Mouse (Mus musculus): Measurements from ENCODE around the gene Rdh9. TPM values are rescaled to one million over a fixed set of nuclear protein-coding genes. Genes with fewer than 3 reads are reported as not detected.
"Not testable (repeated sequence)": the region's sequence is repeated elsewhere in the genome, so short reads cannot be mapped to it uniquely, and the experiment has no call there.

Rdh9 gene
- polyA plus RNA-seq, 1 experiment from 2014 or later = not detected

GRCm38 (mm10) chr10:127782321-127782720, 6.1 kb downstream of the Rdh9 start:
- ATAC-seq (ENCODE audit: low read depth) = not testable (repeated sequence)

GRCm38 (mm10) chr10:127785411-127785810, 9.2 kb downstream of the Rdh9 start:
- WGBS = 97% methylated on average over 1 of the region's 1 CpGs
- H3K4me3 ChIP-seq (ENCODE audit: low read depth, low read length) = not testable (repeated sequence)

More at GRCm38 (mm10) chr10:127782321-127782720, 6.1 kb downstream of the Rdh9 start:
- not testable (repeated sequence) for H3K9me3 ChIP-seq (ENCODE audit: control insufficient read depth, low read length); H3K4me2 ChIP-seq (ENCODE audit: low read depth, low read length); H3K4me3 ChIP-seq (ENCODE audit: low read depth, low read length); H3K9ac ChIP-seq (replicated peaks; ENCODE audit: low read depth, low read length); H3K27ac ChIP-seq (ENCODE audit: low read depth, low read length); H3K36me3 ChIP-seq (ENCODE audit: control insufficient read depth, insufficient read depth, low read length); H3K27me3 ChIP-seq (ENCODE audit: control insufficient read depth, insufficient read depth, low read length); H3K4me1 ChIP-seq (ENCODE audit: control insufficient read depth, insufficient read depth, low read length)
- 97% methylated on average over 17 of the region's 17 CpGs for whole genome bisulfite sequencing

GRCm38 (mm10) chr10:127799295-127799694, 23.1 kb downstream of the Rdh9 start:
- Histone ChIP-seq H3K4me1 (ENCODE audit: control insufficient read depth, insufficient read depth, low read length) (no peaks in the 10 kb centered on the region), H3K9me3 (ENCODE audit: control insufficient read depth, low read length) (no peaks in the 10 kb centered on the region), H3K9ac (replicated peaks; ENCODE audit: low read depth, low read length) (no peak overlapping the region), H3K4me3 (ENCODE audit: low read depth, low read length) (no peak overlapping the region), H3K4me2 (ENCODE audit: low read depth, low read length) (no peak overlapping the region), H3K27me3 (ENCODE audit: control insufficient read depth, insufficient read depth, low read length) (no peaks in the 10 kb centered on the region), H3K36me3 (ENCODE audit: control insufficient read depth, insufficient read depth, low read length) (no peaks in the 10 kb centered on the region), H3K27ac (ENCODE audit: low read depth, low read length) (no peak overlapping the region)
- WGBS = 80% methylated on average over 1 of the region's 1 CpGs
- no peak for ATAC-seq (ENCODE audit: low read depth)

More at GRCm38 (mm10) chr10:127785411-127785810, 9.2 kb downstream of the Rdh9 start:
- H3K27ac ChIP-seq (ENCODE audit: low read depth, low read length); H3K27me3 ChIP-seq (ENCODE audit: control insufficient read depth, insufficient read depth, low read length); H3K4me1 ChIP-seq (ENCODE audit: control insufficient read depth, insufficient read depth, low read length); ATAC-seq (ENCODE audit: low read depth); H3K9ac ChIP-seq (replicated peaks; ENCODE audit: low read depth, low read length); H3K4me2 ChIP-seq (ENCODE audit: low read depth, low read length); H3K9me3 ChIP-seq (ENCODE audit: control insufficient read depth, low read length); H3K36me3 ChIP-seq (ENCODE audit: control insufficient read depth, insufficient read depth, low read length): not testable (repeated sequence)

DNA sequence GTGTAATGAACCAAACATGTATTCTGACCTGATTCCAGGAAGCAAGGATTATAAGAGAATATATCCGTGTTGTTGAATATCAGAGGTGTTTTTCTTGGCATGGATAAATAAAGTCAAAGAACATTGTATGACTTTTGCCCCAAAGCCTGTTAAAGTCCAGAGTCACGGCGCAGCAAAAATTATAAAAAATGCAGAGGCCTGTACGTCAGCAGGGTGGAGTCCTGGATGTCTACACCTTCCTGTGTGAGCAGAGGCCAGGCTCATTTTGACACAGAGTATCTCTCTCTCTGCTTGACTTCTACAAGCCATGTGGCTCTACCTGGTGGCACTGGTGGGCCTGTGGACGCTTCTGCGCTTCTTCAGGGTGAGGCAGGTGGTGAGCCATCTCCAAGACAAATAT, 24.7 kb downstream of the Rdh9 start, which contains the start of gene Rdh16:
TSS of gene Rdh16 (plus strand) at position 262 of the 400 bp plus-strand sequence.
- Histone ChIP-seq H3K27me3 (ENCODE audit: control insufficient read depth, insufficient read depth, low read length) (no peaks in the 10 kb centered on the region), H3K27ac (ENCODE audit: low read depth, low read length) (no peak within 1 kb of the TSS), H3K9ac (replicated peaks; ENCODE audit: low read depth, low read length) (no peak within 1 kb of the TSS), H3K4me3 (ENCODE audit: low read depth, low read length) (no peak within 1 kb of the TSS), H3K4me1 (ENCODE audit: control insufficient read depth, insufficient read depth, low read length) (no peaks in the 10 kb centered on the region), H3K9me3 (ENCODE audit: control insufficient read depth, low read length) (no peaks in the 10 kb centered on the region), H3K4me2 (ENCODE audit: low read depth, low read length) (no peak within 1 kb of the TSS), H3K36me3 (ENCODE audit: control insufficient read depth, insufficient read depth, low read length) (no peaks in the 10 kb centered on the region)
- WGBS = 92% methylated on average over 6 of the region's 6 CpGs
- no peak for ATAC-seq (ENCODE audit: low read depth)

GRCm38 (mm10) chr10:127801612-127802011, 25.4 kb downstream of the Rdh9 start:
- H3K4me1 ChIP-seq (ENCODE audit: control insufficient read depth, insufficient read depth, low read length) = no peaks in the 10 kb centered on the region
- no peak overlapping the region for H3K4me2 ChIP-seq (ENCODE audit: low read depth, low read length)
- no peak overlapping the region for H3K27ac ChIP-seq (ENCODE audit: low read depth, low read length)
- H3K9me3 ChIP-seq (ENCODE audit: control insufficient read depth, low read length) = no peaks in the 10 kb centered on the region
- 80% methylated on average over 2 of the region's 2 CpGs for WGBS
- ATAC-seq (ENCODE audit: low read depth) = no peak
- no peak overlapping the region for H3K4me3 ChIP-seq (ENCODE audit: low read depth, low read length)
- no peaks in the 10 kb centered on the region for H3K27me3 ChIP-seq (ENCODE audit: control insufficient read depth, insufficient read depth, low read length)
- no peak overlapping the region for H3K9ac ChIP-seq (replicated peaks; ENCODE audit: low read depth, low read length)
- no peaks in the 10 kb centered on the region for H3K36me3 ChIP-seq (ENCODE audit: control insufficient read depth, insufficient read depth, low read length)

GRCm38 (mm10) chr10:127802236-127802635, 26.1 kb downstream of the Rdh9 start:
- WGBS = 86% methylated on average over 5 of the region's 5 CpGs
- Histone ChIP-seq H3K4me2 (ENCODE audit: low read depth, low read length) (no peak overlapping the region), H3K27ac (ENCODE audit: low read depth, low read length) (no peak overlapping the region), H3K27me3 (ENCODE audit: control insufficient read depth, insufficient read depth, low read length) (no peaks in the 10 kb centered on the region), H3K4me1 (ENCODE audit: control insufficient read depth, insufficient read depth, low read length) (no peaks in the 10 kb centered on the region), H3K9me3 (ENCODE audit: control insufficient read depth, low read length) (no peaks in the 10 kb centered on the region), H3K9ac (replicated peaks; ENCODE audit: low read depth, low read length) (no peak overlapping the region), H3K4me3 (ENCODE audit: low read depth, low read length) (no peak overlapping the region), H3K36me3 (ENCODE audit: control insufficient read depth, insufficient read depth, low read length) (no peaks in the 10 kb centered on the region)
- no peak for ATAC-seq (ENCODE audit: low read depth)

DNA sequence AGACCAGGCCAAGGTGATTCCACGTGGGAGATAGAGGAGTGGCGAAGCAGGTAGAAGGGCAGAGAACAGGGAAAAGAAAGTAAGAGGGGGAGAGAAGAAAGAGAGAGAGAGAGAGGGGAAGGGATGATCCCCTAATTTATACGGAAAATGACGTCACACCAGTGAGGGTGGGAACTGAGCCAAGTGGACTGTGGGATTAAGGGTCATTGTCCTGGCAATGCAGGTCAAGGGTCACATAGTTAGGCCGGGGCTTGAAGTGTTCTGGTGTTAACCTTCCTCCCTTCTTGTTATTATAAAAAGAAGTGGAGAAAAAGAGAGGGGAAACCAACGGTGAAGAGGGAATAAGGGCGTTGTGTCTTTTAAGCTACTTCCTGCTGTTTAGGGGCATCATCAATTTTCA, 28.2 kb downstream of the Rdh9 start:
- H3K9ac ChIP-seq (replicated peaks; ENCODE audit: low read depth, low read length) = no peak overlapping the region
- H3K27me3 ChIP-seq (ENCODE audit: control insufficient read depth, insufficient read depth, low read length) = no peaks in the 10 kb centered on the region
- H3K27ac ChIP-seq (ENCODE audit: low read depth, low read length) = no peak overlapping the region
- no peaks in the 10 kb centered on the region for H3K4me1 ChIP-seq (ENCODE audit: control insufficient read depth, insufficient read depth, low read length)
- no peak overlapping the region for H3K4me3 ChIP-seq (ENCODE audit: low read depth, low read length)
- no peak overlapping the region for H3K4me2 ChIP-seq (ENCODE audit: low read depth, low read length)
- WGBS = 70% methylated on average over 7 of the region's 7 CpGs
- no peaks in the 10 kb centered on the region for H3K36me3 ChIP-seq (ENCODE audit: control insufficient read depth, insufficient read depth, low read length)
- ATAC-seq (ENCODE audit: low read depth) = no peak
- H3K9me3 ChIP-seq (ENCODE audit: control insufficient read depth, low read length) = no peaks in the 10 kb centered on the region

- H3K27me3 ChIP-seq (ENCODE audit: control insufficient read depth, insufficient read depth, low read length) = no peaks in the 10 kb centered on the region
- no peaks in the 10 kb centered on the region for H3K9me3 ChIP-seq (ENCODE audit: control insufficient read depth, low read length)
- H3K4me2 ChIP-seq (ENCODE audit: low read depth, low read length) = no peak overlapping the region
- H3K36me3 ChIP-seq (ENCODE audit: control insufficient read depth, insufficient read depth, low read length) = no peaks in the 10 kb centered on the region
- no peaks in the 10 kb centered on the region for H3K4me1 ChIP-seq (ENCODE audit: control insufficient read depth, insufficient read depth, low read length)
- H3K4me3 ChIP-seq (ENCODE audit: low read depth, low read length) = no peak overlapping the region
- ATAC-seq (ENCODE audit: low read depth) = no peak
- H3K27ac ChIP-seq (ENCODE audit: low read depth, low read length) = no peak overlapping the region
- H3K9ac ChIP-seq (replicated peaks; ENCODE audit: low read depth, low read length) = no peak overlapping the region
Measured at GRCm38 (mm10) chr10:127815888-127816287, 39.7 kb downstream of the Rdh9 start.

DNA sequence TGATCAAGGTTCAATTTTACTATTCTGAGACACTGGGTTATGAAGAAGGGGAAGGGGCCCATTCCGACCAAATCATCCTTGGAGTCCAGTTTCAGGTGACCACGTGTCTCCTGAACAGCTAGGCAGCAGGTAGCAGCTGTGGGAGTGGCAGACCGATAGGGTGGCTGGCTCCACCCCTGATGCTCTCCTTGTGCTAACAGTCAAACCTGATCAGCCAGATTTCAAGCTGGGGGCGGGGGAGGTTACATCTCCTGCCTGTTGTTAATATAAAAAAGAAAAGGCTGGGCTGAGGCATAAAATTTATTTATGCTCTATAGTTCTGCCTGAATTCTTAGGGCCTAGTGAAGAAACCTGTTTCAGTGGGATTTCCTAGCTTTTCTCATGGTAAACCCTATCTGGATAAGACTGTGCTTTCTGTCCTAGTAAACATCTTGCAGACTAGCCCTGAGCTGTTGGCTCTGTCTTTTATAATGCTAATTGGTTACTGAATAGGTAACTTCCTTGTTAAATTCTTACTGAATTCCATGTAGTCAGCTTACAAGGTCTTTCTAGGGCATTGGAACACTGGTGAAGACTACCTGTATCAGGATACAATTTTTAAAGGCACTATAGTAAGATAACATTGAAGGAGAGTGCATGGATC, 41.2 kb downstream of the Rdh9 start:
- WGBS = 80% methylated on average over 4 of the region's 4 CpGs
- H3K4me3 ChIP-seq (ENCODE audit: low read depth, low read length); H3K36me3 ChIP-seq (ENCODE audit: control insufficient read depth, insufficient read depth, low read length); H3K27ac ChIP-seq (ENCODE audit: low read depth, low read length); H3K4me2 ChIP-seq (ENCODE audit: low read depth, low read length); H3K4me1 ChIP-seq (ENCODE audit: control insufficient read depth, insufficient read depth, low read length); H3K9me3 ChIP-seq (ENCODE audit: control insufficient read depth, low read length); H3K9ac ChIP-seq (replicated peaks; ENCODE audit: low read depth, low read length); ATAC-seq (ENCODE audit: low read depth); H3K27me3 ChIP-seq (ENCODE audit: control insufficient read depth, insufficient read depth, low read length): not testable (repeated sequence)
